Mouse (Mus musculus) right cerebral cortex, postnatal 10 days (tissue): ENCODE data around the gene 4921504E06Rik.

Source experiments
- DNase-seq, 2 experiments: peaks; one replicate each; pipeline ENCODE4 v3.0.0; 2021; ENCODE audit warnings: low spot score in 2 of 2

Gene 4921504E06Rik

DNA sequence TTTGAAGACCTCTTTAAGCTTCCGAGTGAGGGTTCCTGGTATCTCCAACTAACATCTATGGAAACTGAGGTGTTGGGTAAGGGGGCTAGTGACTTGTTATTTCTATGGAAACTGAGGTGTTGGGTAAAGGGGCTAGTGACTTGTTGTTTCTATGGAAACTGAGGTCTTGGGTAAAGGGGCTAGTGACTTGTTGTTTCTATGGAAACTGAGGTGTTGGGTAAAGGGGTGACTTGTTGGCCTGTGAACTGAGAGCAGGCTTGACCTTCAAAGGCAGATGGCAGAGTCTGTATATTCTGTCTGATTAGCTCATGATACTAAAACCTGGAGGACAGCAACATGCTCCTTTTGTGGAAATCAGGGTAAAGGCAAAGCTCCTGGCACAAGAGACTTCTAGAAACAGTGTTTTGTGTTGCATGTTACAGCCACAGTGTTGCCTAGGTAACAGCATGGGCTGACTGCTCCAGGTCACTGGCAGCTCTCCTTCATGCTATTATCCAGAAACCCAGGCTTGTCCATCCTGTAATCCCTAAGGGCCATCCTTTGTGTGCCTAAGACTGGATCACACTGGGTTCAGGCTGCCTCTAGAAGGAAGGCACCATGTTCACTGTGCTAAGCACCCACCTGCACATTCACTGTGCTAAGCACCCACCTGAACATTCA lies 133.9 kb downstream of the 4921504E06Rik start:
- no peak for DNase-seq

DNA sequence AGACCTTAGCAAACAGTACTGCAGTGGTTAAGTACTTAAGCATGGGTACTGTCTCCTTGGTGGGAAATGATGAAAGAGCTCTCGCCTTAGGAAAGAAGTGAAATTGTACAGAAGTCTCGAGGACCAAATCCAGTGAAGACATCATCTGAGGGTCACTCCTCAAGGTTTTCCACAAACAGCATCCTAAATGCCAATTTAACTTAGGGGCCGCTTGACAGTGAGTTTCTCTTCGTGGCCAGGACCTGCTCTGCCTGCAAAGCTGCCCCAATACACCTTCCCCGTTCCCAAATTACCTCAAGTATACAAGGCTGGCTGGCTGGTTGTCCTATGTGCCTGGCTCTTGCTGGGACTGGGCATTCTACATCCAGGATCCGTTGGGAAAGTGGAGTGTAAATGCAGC lies 137.6 kb downstream of the 4921504E06Rik start:
- DNase-seq, result no peak

DNA sequence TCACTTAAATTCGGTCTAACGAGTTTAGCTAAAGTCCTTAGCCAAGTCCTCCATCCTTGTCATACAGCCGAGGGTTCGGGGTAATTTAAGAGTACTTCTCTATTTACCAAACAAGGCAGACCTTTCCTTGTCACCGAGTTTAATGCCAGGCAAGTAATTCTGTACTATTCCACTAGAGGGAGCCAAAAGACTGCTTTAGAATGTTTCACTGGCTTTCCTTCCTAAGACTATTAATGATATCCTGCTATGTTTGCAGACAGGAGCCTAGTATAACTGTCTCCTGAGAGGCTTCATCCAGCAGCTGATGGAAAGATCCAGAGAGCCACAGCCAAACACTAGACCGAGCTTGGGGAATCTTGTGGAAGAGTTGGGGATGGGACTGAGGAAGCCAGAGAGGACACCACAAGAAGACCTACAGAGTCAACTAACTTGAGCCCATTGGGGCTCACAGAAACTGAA lies 138.6 kb downstream of the 4921504E06Rik start:
- DNase-seq, result peak in 1 of 2 experiments; percentile 50

DNA sequence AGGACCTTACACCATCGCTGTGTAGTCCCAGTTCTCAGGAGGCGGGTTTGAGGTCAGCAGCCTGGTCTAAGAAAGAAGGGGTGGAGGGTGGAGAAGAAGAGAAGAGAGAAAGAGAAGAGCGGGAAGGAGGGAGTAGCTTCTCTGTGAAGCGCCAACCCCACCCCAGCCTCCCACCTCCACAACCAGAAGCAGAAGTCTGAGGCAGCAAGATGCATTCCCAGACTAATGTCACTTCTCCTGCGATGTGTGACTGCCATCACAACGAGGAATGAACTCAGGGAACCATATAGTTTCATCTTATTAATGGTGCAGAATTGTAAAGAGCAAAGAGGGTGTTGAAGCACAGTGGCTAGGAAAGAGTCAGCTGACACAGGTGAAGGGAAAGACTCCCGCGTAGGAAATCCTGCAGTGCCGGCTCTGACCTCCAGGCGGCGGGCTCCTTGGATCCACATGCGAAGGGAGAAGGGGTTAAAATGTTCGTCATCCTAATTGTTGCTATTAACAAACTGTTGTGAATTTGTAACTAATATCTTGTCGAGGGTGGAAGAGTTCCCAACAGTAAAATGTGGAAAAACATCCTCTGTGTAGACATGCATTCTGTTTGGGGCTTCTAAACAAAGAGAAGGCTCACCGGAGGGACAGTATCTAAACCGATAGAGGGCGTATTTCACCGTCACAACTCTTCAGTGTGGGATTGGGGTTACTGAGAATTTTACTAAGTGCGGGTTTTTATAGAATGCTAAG lies 139.3 kb downstream of the 4921504E06Rik start:
- peak; percentile 58 to 71 for DNase-seq
